Mouse (Mus musculus) cerebellum, adult 18-20 months (tissue): ENCODE data around the gene Plekhm3.

ENCODE experiments used
- DNase-seq, 2 experiments: peaks; one replicate each; pipeline ENCODE4 v3.0.0; 2021

Plekhm3 gene

DNA sequence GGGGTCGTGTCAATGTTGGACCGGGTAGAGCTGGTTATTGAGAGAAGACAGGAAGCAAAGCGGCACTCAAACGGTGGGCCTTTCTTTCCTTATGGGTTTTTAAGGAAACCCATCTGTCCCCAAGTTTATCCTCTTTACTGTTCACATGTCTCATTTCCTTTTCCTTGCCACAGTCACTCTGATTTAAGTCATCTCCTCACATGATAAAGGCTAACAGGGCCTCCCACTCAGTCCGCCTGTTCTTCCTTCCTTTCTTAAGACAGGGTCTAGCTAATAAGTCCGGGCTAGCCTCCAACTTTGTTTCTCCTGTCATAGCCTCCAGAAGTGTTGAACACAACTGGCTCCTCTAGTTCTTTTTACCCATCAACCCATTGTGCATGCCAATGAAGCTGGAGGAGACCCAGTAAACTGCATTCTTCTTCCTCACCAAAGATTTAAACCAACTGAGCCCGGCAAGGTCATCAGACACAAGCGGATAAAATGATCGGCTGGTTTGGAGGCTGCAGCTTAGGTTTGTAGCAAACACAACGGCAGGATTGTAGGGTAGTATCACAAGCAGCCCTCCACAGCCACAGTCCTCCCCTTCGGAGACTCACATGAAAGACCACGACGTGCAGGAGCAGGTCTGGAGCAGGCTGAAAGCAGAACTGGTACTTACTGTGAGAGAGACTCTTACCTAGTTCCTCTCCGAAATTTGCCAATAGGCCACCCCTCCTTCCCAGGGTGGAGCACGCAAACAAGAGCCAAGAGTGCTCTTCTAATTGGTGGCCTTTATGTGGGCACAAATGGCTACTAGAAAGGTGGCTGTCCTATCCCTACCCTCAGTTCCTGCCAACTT lies 29.0 kb downstream of the Plekhm3 start:
- DNase-seq = no peak

DNA sequence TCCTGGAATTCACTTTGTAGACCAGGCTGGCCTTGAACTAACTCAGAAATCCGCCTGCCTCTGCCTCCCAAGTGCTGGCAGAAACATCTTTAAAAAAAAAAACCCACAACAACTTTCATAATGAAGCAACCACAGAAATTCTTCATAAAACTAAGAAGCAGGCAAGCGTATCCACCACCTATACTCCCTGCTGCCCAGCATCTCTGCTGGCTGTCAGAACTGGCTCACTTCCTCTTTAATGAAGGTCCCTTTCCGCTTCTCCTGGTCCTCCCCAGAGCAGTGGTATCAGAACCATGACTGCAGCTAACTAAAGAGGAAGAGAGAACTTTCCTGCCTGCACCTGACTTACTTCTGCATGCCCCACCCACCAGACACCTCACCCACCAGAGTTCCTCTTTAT lies 31.0 kb downstream of the Plekhm3 start:
- no peak for DNase-seq

DNA sequence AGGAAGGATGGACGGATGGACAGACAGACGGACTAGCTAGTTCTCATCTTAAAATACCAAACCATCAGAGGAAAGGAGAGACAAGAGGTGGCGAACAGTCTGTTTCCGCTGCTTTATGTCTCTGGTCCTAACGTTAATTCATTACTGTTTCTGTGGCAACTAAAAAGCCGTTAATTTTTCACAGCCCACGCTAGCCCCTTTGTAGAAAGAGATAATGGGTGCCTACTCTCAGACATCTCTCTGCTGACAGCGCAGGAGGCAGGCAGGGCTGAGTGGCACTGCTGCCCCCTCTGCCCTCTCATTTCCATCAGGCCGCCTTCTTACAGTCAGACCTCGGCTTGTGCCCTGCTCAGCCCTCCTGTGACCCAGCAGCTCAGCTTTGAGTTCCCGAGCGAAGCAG lies 32.3 kb downstream of the Plekhm3 start:
- DNase-seq = no peak

DNA sequence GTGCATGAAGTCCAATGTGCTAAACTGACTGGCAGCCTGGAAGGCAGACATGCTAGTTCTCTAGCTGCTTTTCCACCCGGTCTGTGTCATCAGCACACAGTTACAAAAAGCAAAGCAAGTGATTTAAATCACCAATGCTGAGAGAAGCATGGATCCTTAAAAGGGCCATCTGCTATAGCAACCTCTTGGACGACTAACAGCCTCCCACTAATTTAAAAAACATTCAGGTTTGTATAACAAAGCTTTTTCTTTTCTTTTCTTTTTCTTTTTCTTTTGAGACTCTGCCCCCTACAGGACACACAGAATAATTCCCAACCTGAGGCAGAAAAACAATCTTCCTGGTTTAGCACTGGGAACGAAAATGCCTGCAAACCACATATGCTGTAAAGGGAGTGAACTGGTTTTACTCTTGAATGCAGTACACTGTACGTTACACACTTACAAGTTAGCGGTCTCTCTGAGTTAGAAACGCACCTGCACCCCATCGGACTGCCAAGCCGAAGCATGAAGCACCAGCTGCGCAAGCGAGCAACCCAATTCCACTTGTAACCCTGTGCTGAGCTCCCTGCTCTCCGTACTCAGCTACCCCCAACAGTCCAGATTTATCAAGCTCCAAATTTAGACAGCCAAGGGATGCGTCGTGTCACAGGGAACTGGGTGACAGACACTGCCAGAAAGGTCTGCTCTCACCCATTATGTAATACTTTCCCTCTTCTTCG lies 37.7 kb downstream of the Plekhm3 start:
- peak; percentile 50 to 71 for DNase-seq

DNA sequence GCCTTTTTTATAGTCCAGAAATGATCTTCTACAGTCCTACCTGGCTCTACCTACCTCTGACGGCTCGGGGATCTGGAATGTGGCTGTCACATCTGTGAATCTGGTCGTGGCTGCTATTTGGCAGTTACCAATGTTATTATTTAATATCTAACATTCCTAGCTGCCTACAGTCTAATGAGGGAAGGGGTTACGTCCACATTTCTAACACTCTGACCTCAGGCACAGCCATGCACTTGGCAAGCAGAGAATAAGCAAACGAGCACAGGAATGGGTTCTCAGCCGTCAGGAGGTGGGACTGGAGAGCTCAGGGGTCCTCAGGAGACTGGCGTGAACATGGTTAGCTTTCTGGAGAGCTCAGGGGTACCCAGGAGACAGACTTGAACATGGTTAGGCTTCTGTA lies 38.7 kb downstream of the Plekhm3 start:
- no peak for DNase-seq

DNA sequence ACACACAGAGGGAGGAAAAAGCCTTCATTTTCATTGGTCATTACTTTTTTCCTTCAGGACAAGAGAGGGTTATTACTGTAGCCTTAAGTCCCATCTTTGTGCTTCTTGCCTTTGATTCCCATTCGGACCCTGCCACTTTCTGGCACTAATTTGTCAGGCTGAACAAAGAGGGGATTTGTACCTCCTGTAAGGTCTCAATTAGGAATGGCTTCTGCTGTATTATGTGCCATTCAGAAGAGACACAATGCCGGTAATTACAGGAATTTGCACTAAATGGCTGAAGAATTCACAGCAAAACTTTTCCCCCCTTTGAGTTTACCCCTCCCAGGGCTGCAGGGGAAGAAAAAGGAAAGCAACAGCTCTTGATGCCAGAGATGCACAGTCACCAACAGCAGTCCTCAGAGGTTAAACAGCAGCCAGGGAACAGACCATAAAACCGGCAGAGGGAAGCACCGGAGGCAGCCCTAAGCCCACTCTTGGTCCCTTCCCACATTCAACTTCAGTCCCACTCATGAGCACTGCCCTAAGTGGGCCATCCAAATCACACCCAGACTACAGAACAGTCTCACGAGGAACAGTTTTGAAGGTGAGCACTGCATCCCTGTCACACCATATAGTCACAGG lies 39.6 kb downstream of the Plekhm3 start:
- DNase-seq = no peak

DNA sequence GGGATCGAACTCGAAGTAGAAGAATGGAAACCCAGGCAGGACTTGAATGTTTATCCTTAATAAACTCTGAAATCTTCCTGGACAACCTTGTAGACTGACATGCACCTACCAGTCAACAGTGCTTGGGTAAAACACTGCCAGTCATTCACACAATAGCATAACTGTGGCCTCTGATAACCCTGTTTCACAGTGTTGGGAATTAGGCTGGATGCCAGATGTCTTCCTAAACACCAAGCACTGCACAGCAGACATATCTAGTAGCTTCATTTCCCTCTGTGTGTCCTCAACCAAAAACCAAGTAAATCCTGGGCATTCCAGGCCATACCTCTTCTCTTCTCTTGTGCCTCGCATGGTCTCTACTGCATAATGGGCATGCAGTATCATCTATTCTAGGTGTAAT lies 42.3 kb downstream of the Plekhm3 start:
- DNase-seq = no peak

DNA sequence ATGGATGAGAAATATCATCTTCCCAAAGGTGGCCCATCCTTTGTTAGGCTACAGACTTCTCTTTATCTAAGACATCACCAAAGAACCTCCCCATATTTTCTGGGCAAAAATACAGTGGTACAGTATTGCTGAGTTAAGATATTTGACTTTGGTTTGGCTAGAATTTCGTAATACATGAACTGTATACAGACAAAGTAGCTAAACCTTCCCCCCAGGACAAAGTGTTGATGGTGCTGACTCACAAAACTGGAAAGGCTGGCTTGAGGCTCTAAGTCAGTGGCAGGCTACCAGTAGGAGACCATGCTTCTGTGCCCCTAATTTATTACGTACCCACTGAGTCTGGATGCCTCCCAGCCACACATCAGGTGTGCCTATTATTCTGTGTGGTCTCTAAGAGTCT lies 48.9 kb downstream of the Plekhm3 start:
- DNase-seq = no peak

DNA sequence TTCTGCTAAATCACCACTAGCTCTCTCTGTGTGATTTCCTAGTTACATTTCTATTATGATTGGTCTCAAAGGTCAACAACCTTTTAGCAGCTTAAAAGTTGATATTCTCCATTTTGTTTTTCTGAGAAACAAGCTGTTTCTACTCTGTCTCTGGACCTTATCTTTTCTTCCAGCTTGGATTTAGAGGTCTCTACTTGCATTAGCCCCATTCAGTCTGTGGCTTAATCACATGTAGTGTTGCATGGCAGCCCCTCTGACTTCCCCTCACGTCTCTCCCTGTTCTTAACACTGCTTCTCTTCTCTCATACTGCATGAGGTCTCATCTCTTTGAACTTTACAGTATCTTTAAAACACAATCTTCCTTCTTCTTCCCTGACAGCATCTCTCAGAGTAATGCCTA lies 50.4 kb downstream of the Plekhm3 start:
- no peak for DNase-seq

DNA sequence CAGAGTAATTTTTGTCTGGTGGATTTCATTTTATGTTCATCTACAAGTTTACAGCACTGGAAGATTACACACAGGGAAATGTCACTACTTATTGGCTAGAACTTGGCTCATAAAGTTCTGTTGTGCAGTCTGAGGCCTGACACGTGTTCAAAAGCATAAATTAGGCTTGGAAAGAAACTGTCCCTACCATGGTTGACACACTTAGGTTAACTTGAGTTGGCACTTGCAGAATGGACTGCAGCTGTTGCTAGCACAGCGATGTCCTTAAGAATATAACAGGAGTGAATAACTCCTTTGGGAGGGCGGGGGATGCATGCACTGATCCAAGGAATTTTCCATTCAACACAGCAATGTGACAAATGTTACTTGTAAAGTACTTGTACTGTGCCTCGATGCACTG lies 53.2 kb downstream of the Plekhm3 start:
- no peak for DNase-seq

DNA sequence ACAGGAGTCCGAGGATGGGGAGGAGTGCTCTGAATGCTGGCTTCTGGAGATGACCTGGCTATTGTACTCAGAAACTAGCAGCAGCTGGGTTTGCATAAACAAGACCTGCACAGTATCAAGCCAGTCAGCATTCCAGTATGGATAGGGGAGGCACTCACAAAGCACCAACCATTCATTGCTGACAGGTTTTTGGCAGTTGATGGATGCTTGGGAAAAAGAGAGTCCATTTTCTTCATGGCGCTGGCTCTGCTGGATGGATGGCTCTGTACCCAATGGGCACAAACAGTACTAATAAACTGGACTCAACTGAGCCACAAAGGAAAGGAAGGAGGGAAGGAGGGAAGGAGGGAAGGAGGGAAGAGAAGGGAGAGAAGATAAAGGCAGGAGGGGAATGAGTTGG lies 53.8 kb downstream of the Plekhm3 start:
- no peak for DNase-seq

DNA sequence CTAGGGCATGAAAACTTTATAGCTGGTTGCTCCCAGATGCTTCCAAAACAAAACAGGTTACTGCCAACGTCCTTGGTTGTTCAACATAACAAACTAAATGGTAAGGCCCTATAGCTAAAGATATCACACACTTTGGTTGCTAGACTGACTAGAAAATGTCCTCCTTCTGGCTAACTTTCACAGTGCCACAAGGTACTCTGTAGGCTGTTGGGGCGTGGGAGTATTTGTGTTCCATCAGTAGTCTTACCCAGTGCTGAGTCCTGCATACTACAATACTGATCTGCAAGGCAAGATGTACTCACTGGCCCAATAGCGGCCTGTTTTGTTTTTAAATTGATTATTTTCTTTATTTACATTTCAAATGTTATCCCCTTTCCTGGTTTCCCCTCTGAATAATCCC lies 56.9 kb downstream of the Plekhm3 start:
- DNase-seq = no peak

DNA sequence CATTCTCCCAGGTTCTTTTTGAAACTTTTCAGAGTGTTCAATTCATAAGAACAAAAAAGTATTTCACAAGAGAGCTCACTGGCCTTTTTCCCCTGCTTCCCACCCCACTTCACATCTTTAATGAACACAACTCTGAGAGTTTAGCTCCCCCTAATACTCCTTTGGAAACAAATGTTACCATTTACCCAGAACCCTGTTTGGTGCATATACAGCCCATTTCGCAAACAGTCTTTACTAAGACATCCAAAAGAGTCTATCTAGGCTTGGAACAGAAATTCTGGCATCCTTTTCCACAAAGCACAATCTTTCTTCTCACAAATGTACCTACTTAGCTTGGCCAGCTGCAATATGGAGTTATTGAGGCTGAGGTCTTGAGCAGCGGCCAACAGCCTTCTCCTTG lies 59.1 kb downstream of the Plekhm3 start:
- no peak for DNase-seq

DNA sequence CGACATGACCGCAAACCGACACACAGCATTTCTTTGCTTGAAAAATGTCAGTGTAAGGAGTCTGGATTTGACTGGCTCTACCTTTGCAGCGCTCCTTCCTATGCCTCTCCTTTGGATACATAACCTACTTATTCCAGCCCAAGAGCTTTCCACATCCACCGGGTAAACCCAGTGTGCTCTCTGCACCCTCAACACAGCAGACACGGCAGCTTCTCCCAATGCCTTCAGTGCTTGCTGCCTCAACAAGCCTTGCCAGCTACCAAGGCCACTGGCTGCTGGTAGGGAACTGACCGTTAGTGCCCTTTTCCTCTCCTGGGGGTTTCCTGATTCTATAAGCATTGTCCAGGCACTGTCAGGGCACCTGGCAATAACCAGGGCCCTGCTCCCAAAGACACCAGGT lies 62.8 kb downstream of the Plekhm3 start:
- DNase-seq = no peak

DNA sequence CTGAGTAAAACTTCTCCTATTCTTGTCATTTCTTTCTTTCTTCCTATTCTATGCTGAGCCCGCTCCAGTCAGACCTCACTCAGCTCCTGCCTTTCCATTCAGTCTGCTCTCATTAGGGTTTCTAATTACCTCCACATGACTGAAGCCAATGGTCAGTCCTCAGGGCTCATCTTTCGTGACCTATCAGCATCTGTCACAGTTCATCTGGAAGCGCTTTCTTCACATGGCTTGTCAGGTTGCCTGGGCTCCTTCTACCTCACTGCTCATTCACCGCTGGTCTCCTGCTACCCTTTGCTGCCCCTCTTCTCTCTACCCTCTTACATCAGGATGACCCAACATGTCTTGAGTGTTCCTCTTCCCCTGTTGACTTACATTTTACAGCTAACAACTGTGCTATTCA lies 65.3 kb downstream of the Plekhm3 start:
- no peak for DNase-seq

DNA sequence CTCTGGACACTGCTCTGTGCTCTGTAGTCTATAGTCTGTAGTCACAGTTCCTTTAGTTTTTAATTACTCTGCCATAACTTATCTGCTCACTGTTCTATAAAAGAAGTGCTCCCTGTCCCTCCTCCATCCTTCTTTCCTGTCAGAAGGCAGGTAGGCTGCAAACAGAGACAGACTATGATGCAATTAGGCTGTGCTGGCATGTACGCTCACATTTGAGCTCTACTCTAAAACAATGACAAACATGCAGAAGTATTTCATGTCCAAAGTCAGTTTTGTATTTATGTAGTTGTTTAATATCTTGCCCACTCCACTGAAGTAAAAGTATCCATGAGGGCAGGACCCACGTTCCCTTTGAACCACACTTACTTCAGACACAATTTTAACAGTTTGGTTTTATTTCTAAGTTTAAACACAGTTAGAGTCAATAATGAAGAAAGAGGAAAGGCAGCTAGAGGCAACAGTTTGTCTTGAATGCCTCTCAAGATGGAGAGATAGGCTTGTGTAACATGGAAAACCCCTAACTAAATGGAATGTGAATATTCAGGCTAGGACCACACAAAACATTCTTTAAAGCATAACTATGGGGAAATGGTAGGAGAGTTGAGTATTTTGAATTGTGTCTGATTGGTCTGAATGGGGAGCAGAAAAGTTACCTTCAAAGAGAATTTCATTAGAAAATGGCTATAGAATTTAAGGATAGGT lies 69.0 kb downstream of the Plekhm3 start:
- no peak for DNase-seq

DNA sequence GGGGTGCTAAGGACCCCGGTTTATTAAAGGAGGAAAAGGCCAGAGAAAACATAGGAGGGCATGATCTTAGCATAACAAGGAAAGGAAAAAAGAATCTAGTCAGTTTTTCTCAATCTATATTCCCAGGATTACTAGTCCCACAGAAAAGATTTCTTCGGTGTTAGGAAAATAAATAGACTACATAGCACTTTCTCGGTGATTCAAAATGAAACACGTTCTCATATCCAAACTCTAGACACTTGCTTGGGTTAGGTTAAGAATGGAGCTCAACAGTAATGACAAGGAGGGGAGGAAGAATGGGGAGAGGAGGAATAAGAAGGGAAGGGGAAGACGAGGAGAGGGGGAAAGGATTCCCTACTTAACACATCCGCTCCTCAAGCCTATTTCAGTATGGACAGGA lies 69.9 kb downstream of the Plekhm3 start:
- no peak for DNase-seq

DNA sequence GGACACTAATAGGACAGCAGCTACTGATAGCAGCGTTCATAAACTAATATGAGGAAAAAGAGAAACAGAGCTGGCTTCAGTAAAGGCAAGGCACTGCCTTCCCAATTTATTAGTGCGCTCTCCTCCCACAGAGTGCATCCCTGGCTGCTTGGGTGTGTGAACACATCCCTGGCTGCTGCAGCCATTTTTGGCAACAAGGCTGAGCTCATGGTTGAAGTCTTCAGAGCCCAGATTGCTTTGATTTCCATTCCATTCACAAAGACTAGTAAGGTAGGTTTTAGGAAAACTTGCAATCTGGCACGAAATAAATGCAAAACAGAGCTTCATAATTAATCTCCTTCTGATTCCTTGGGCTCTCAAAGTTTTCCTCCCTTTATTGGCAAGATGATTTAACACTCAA lies 71.3 kb downstream of the Plekhm3 start:
- DNase-seq = peak; percentile 21 to 41

DNA sequence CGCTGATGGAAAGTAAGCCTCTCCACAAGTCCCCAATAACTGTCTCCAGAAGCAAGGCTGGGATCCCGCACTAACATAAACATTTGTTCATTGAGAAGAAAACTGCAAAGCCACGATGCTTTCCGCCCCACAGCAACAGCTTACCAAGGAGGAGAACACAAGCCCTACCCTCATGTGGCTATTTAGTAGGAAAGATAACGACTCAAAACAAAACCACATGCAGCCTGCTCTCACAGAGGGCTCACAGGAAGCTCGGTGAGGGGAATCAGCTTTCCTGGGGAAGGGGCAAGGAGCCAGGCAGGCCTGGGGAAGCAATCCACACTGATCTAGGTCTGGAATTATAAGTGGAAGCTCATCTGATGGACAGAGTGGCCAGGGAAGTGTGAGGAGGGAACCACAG lies 72.6 kb downstream of the Plekhm3 start:
- no peak for DNase-seq

DNA sequence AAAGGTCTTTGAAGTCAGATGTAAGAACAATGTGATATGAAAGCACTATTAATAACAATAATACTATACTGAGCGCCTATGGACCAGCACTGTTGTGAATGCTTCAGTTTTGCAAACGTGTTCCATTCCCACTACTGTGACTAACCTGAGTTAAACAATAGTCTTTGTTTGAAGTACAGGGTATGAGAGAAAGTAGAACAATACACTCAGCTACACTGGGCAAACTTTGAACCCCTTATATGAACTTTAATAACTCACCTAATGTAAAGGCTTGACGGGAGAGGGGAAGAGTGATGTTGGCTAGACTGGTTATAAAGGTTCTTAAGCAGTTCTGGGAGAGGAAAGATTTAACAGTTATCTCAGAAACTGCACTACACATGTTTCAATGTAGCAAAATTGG lies 76.0 kb downstream of the Plekhm3 start:
- no peak for DNase-seq

DNA sequence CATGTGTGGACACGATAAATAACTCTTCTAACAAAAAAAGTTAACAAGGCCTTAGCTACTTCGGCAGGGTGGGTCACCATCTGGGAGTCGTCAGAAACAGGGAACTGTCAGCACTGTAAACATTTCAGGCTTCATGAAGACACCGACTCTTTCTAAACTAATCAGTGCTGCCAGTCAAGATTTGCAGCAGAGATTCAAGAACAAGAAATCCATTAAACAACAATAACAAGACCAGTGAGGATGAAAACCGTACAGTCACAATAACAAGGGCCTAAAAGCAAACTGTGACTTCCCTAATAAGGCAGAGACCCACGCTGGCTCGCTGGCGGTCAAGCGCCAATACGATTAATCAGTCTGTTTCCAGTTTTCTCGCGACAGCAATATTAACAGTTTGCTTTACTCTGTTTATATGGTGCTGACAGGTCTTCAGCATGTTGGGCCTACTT lies 77.8 kb downstream of the Plekhm3 start:
- no peak for DNase-seq

DNA sequence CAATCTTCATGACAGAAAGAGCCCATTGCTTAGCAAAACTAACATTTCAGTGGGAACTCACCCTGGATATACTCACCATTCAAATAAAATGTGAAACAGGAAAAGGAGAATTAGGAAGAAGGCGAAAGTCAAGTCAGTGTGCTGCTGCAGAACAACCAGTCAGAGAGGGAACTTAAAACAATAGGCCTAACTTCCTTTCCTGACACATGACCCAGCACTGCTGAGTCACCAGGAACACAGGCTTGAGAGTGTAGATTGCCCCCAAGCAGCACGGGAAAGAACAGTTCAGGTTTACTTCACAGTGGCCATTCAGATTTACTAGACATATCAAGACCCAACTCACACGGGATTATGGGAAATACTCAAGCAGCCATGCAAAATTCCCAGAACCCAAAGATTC lies 80.3 kb downstream of the Plekhm3 start:
- no peak for DNase-seq

DNA sequence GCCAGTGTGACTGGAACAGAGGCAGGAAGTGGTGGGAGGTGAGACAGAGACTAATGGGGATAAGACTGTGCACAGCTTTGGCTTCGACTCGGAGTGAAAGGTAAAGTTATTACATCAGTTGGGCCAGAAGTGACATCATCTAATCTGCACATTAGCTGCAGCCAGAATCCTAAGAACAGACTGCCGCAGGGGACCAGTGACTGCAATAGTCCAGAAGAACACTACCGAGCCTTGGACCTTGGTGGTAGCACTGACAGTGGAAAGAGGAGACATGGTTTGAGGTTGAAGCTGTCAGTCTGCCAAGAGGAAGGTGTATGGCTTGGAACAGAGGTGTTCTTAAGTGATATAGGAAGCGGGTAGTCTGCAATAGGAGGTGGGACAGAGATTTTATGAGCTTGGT lies 80.9 kb downstream of the Plekhm3 start:
- no peak for DNase-seq
